Mouse (Mus musculus) kidney, embryonic 16.5 days (tissue): ENCODE data around the gene Themis. TPM values are rescaled to one million over a fixed set of nuclear protein-coding genes. Genes with fewer than 3 reads are reported as not detected.

Experiments
- ATAC-seq: fragments of 200-750 bp; cut with Nextera tagmentation; 2 replicates; pipeline ENCODE4 v1.8.0; 2017; ENCODE audit warnings: moderate TSS enrichment; ENCODE audit not compliant: low FRiP score, low TSS enrichment
- H3K27ac ChIP-seq: fragments of 300-500 bp; sonication (generic); 2 replicates; pipeline ENCODE4 v1.5.1; 2014; ENCODE audit warnings: low read length
- H3K27me3 ChIP-seq: fragments of 300-500 bp; sonication (generic); 2 replicates; pipeline ENCODE4 v1.6.1; 2014; ENCODE audit warnings: low read length, control low read depth, mixed read lengths; ENCODE audit not compliant: insufficient read depth
- H3K36me3 ChIP-seq: fragments of 300-500 bp; sonication (generic); 2 replicates; pipeline ENCODE4 v1.6.1; 2014; ENCODE audit warnings: low read length, control low read depth, mixed read lengths; ENCODE audit not compliant: insufficient read depth
- H3K4me1 ChIP-seq: fragments of 300-500 bp; sonication (generic); 2 replicates; pipeline ENCODE4 v1.6.1; 2014; ENCODE audit warnings: low read length, control low read depth, mixed read lengths; ENCODE audit not compliant: insufficient read depth
- H3K4me2 ChIP-seq: fragments of 300-500 bp; sonication (generic); replicated peaks from 2 replicates; pipeline ENCODE4 v1.6.1; 2014; ENCODE audit warnings: low read depth, low read length
- H3K4me3 ChIP-seq: fragments of 300-500 bp; sonication (generic); 2 replicates; pipeline ENCODE4 v1.5.1; 2014; ENCODE audit warnings: mild to moderate bottlenecking, low read length
- H3K9ac ChIP-seq: fragments of 300-500 bp; sonication (generic); replicated peaks from 2 replicates; pipeline ENCODE4 v1.6.1; 2014; ENCODE audit warnings: low read length
- H3K9me3 ChIP-seq: fragments of 300-500 bp; sonication (generic); 2 replicates; pipeline ENCODE4 v1.6.1; 2016; ENCODE audit warnings: low read length, control low read depth
- WGBS: fragments of 180-500 bp; shearing (Covaris S2); extraction: QIAGEN DNeasy Blood & Tissue Kit; methylation state at CpG from one replicate; pipeline ENCODE4 v1.1.7; 2014; 5-methylcytosine and 5-hydroxymethylcytosine counted together
- polyA plus RNA-seq: library from polyadenylated mRNA; unstranded; fragments of >200 nt; fragmentation: Nextera tagmentation; extraction: Ambion mirVana; gene quantifications from 2 replicates; pipeline ENCODE4 v1.2.1, GENCODE M21; 2015

The Themis gene
- not detected in 2 replicates for polyA plus RNA-seq

DNA sequence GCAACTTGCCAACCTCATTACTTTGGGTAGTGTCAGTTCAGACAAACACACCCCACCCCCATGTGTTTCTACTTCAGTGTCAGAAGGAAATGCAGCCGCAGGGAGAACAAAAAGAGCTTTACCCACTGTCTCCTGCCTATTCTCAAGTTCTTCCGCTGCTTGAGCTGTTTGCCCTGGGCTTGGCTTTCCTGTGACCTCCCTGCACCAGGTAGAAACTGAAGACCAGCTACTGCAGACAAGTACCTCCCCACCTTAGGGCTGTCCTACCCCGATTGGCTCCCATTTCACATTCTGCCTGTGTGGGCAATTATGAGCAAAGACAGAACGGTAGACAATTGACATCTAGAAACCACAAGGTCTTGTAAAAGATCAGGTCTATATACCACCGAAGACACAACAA is at the start of gene Themis:
Themis (plus strand) TSS at position 100 of the 400 bp plus-strand sequence.
- Histone ChIP-seq H3K36me3 (no peaks in the 10 kb centered on the region), H3K27ac (no peak within 1 kb of the TSS), H3K4me3 (no peak within 1 kb of the TSS), H3K9me3 (no peaks in the 10 kb centered on the region), H3K4me2 (no peak within 1 kb of the TSS), H3K4me1 (no peaks in the 10 kb centered on the region), H3K27me3 (no peaks in the 10 kb centered on the region), H3K9ac (no peak within 1 kb of the TSS)
- no peak for ATAC-seq
- 66% methylated on average over 5 of the region's 5 CpGs for WGBS

DNA sequence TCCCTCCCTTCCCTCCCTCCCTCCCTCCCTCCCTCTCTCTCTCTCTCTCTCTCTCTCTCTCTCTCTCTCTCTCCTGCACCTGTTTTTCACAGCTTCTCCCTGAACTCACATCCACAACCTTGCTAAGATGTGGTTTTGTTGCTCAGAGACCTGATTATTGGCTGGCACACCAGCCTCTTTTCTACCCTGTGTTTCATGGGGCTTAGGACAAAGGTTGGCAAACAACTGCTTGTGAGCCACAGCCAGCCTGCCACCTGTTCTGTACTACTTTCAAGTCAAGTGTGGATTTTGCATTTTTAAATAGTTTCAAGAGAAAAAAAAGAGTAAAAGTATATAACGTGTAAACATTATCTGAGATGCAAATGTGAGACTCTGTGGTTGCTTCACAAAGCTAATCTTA is 48.7 kb upstream of the Themis start:
- Histone ChIP-seq H3K27me3 (no peaks in the 10 kb centered on the region), H3K4me2 (no peak overlapping the region), H3K9ac (no peak overlapping the region), H3K9me3 (no peaks in the 10 kb centered on the region), H3K4me1 (no peaks in the 10 kb centered on the region), H3K4me3 (no peak overlapping the region), H3K27ac (no peak overlapping the region), H3K36me3 (no peaks in the 10 kb centered on the region)
- ATAC-seq, result no peak
- WGBS, result 86% methylated on average over 1 of the region's 1 CpGs

DNA sequence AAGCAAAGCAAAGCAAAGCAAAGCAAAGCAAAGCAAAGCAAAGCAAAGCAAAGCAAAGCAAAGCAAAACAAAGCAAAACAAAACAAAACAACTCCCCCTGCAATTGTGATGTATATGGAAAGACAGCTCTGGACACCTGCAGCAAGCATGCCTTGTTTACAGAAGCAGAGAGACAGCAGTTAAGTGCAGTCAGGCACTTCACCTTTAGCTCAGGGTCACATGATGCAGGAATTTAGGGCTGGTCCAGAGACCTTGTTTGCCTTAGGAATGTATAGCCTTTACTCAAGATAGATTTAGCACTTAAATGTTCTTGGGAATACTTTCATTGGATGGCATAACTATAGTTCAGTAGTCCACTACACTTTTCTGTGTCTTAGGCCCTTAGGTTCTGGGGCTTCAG is 32.1 kb upstream of the Themis start:
- Histone ChIP-seq H3K27me3 (no peaks in the 10 kb centered on the region), H3K36me3 (no peaks in the 10 kb centered on the region), H3K4me1 (no peaks in the 10 kb centered on the region), H3K4me3 (no peak overlapping the region), H3K9me3 (no peaks in the 10 kb centered on the region), H3K27ac (no peak overlapping the region), H3K9ac (no peak overlapping the region), H3K4me2 (no peak overlapping the region)
- peak; percentile 69; the same call in 1 of the 2 replicates for ATAC-seq

DNA sequence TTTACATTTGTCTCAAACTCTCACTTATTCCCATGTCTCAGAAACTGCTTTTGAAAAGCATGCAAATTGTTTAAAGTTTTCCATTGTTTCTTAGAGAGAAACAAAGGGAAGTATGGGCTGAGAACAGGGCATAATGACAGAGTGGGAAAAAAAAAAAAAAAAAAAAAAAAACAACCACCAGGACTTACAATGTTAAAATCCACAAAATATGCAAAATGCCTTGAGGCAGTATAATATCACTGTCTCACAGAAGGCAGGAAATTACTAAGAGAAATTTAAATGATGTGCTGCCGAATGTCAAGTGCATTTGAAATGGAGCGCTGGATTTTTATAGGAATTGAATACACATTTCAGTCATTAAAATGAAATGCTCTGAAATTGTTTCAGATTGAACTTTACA is 26.3 kb upstream of the Themis start:
- Histone ChIP-seq H3K4me1 (no peaks in the 10 kb centered on the region), H3K9ac (no peak overlapping the region), H3K27me3 (no peaks in the 10 kb centered on the region), H3K27ac (no peak overlapping the region), H3K9me3 (no peaks in the 10 kb centered on the region), H3K4me2 (no peak overlapping the region), H3K4me3 (no peak overlapping the region), H3K36me3 (no peaks in the 10 kb centered on the region)
- ATAC-seq, result no peak
- 87% methylated on average over 2 of the region's 2 CpGs for WGBS

DNA sequence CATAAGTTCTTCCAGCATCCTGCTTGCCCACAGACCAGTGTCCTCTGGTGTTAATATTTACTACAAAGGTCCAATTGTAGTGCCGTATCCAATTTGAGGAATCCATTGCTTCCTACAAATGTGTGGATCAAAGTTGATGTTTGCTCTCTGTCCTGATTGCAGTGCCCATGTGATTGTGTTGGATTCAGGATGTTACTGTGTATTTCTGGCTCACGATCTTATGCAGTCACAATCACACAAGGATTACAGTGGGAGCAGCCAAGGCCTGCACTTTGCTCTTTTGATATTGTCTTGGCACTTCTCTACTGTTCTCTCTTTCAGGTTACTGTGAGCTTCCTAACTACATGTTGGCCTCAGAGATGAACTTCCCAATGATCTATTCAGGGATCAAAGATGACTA is 20.3 kb upstream of the Themis start:
- Histone ChIP-seq H3K27ac (no peak overlapping the region), H3K9me3 (no peaks in the 10 kb centered on the region), H3K4me2 (no peak overlapping the region), H3K4me1 (no peaks in the 10 kb centered on the region), H3K27me3 (no peaks in the 10 kb centered on the region), H3K9ac (no peak overlapping the region), H3K4me3 (no peak overlapping the region), H3K36me3 (no peaks in the 10 kb centered on the region)
- WGBS, result 95% methylated on average over 2 of the region's 2 CpGs
- no peak for ATAC-seq

DNA sequence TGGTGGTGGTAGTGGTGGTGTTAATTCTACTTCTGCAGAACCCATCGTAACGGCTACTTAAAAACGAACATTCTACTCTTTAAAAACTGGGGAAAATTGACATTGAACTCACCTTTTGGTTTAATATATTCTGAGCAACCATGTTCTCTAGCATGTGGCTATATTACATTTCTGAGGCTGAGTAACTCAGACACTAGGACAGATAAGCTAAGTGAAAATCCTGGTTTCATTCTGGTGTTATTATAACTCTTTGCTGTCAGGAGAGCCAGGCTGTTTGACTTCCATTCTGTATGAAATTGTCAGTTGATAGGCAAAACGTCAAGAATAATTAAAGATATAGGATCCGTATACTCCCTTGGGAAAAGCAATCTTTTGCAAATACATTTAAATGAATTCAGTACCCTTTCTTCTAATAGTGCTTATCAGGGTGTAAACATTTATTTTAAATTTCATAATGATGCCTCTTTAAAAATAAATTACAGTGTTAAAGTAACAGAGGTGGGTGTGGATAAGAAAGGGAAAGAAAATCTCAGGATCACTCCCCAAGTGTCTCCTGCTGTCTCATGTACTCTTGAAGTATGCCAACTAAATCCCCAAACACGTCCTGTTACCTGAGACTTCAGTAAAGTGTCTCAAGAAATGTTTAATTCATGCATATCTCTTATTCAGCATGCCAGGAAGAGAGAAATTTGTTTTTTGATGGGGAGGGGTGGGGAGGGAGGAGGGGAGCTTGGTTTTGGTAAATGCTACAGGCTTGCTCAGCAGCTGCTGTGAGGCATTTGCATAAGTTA is 18.9 kb upstream of the Themis start:
- Histone ChIP-seq H3K36me3 (no peaks in the 10 kb centered on the region), H3K27ac (no peak overlapping the region), H3K4me3 (no peak overlapping the region), H3K9me3 (no peaks in the 10 kb centered on the region), H3K9ac (no peak overlapping the region), H3K4me2 (no peak overlapping the region), H3K27me3 (no peaks in the 10 kb centered on the region), H3K4me1 (no peaks in the 10 kb centered on the region)
- whole genome bisulfite sequencing, result 78% methylated on average over 6 of the region's 6 CpGs
- no peak for ATAC-seq

DNA sequence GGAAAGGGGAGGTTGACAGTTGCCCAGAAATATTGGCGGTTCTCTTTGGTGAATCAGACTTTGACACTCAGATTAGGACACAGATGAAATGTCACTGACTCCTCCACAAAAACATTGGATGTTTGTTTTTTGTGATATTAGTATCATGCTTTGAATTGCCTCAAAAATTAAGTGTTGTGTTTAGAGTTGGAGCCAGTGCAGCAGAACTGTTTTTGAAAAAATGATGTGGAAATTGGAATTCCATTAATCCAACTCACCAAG is 18.3 kb upstream of the Themis start:
- ATAC-seq, result no peak
- no peak overlapping the region for H3K4me2 ChIP-seq
- H3K9ac ChIP-seq, result no peak overlapping the region
- no peaks in the 10 kb centered on the region for H3K36me3 ChIP-seq
- H3K27me3 ChIP-seq, result no peaks in the 10 kb centered on the region
- no peaks in the 10 kb centered on the region for H3K9me3 ChIP-seq
- 23% methylated on average over 1 of the region's 1 CpGs for WGBS
- no peaks in the 10 kb centered on the region for H3K4me1 ChIP-seq
- H3K4me3 ChIP-seq, result no peak overlapping the region
- H3K27ac ChIP-seq, result no peak overlapping the region

DNA sequence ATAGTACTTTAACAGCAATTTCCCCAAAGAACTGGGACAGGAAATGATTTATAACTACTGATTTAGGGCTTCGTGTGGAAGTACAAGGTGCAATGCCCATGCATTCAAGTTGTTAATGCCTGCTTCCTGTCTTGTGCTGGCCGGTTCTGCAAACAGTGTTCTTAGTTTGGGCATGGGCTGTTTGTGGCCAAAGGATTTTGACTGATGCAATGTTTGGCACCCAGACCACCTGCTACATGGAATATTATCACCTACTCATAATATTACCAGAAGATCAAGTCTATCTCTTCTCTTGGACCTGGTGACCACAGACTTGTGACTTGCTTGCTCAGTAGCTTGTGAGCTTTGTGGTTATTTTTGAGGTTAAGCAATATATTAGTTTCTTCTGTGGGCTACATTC is 16.2 kb upstream of the Themis start:
- no peak overlapping the region for H3K9ac ChIP-seq
- H3K27me3 ChIP-seq, result no peaks in the 10 kb centered on the region
- H3K4me1 ChIP-seq, result no peaks in the 10 kb centered on the region
- H3K4me2 ChIP-seq, result no peak overlapping the region
- no peak overlapping the region for H3K4me3 ChIP-seq
- no peak for ATAC-seq
- 56% methylated on average over 2 of the region's 2 CpGs for WGBS
- H3K27ac ChIP-seq, result no peak overlapping the region
- no peaks in the 10 kb centered on the region for H3K9me3 ChIP-seq
- no peaks in the 10 kb centered on the region for H3K36me3 ChIP-seq

DNA sequence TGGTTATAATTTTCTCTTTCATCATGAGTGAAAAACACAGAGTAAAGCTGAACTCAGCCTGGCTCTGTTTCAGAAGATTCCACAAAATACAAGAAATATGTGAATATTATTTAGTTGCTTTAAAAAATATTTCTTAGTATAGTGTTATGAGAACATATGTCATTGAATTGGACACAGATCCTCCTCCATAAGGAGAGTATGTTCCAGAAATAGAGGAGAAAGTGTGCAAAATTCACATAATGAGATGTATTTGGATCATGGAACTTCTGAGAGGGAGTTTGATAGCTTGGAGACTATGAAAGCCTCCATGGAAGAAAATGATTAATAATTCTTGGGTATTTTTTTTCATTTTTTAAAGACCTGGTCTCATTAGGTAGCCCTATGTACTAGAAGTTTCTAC is 13.4 kb upstream of the Themis start:
- no peak overlapping the region for H3K4me2 ChIP-seq
- H3K9me3 ChIP-seq, result no peaks in the 10 kb centered on the region
- no peak for ATAC-seq
- H3K36me3 ChIP-seq, result no peaks in the 10 kb centered on the region
- H3K9ac ChIP-seq, result no peak overlapping the region
- H3K4me3 ChIP-seq, result no peak overlapping the region
- no peaks in the 10 kb centered on the region for H3K27me3 ChIP-seq
- no peak overlapping the region for H3K27ac ChIP-seq
- no peaks in the 10 kb centered on the region for H3K4me1 ChIP-seq

DNA sequence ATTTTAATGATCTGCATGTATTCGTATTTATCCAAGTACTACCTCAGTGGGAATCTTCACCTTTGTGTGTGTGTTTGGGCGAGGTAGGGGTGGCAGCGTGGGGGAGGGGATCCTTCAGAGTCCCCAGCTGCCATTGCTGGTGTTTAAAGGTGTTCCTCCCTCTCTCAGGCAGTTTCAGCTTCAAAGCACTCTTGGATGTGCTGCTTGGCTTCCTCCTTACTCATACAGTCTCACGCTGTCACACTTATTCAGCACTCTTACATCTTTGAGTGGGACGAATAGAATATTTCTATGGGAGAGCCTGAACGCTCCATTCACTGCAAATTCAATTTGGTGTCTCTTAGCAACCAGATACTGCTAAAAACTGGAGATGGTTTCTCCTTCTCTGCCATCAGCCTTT is 3.0 kb upstream of the Themis start:
- Histone ChIP-seq H3K27ac (no peak overlapping the region), H3K9ac (no peak overlapping the region), H3K4me2 (no peak overlapping the region), H3K27me3 (no peaks in the 10 kb centered on the region), H3K9me3 (no peaks in the 10 kb centered on the region), H3K4me3 (no peak overlapping the region), H3K4me1 (no peaks in the 10 kb centered on the region), H3K36me3 (no peaks in the 10 kb centered on the region)
- ATAC-seq, result no peak
- 69% methylated on average over 6 of the region's 6 CpGs for WGBS
